Mouse (Mus musculus): ENCODE results near the gene Mon1b.

The Mon1b gene

GRCm38 (mm10) chr8:113634670-113635591, at the start of gene Mon1b:
TSS of gene Mon1b (plus strand) at chr8:113635587.
- peak; percentile 98 for DNase-seq (ENCODE audit: low read depth, low spot score)

GRCm38 (mm10) chr8:113598401-113598800, 37.0 kb upstream of the Mon1b start:
- DNase-seq (ENCODE audit: low read depth, low spot score): no peak

- peak; percentile 49 for DNase-seq (ENCODE audit: low read depth, low spot score)
Measured at GRCm38 (mm10) chr8:113632634-113633033, 2.8 kb upstream of the Mon1b start.

GRCm38 (mm10) chr8:113634161-113634560, 1.2 kb upstream of the Mon1b start:
- peak; percentile 11 for DNase-seq (ENCODE audit: low read depth, low spot score)

GRCm38 (mm10) chr8:113635592-113636279, 349 bp downstream of the Mon1b start:
- no peak for DNase-seq (ENCODE audit: low read depth, low spot score)

GRCm38 (mm10) chr8:113636280-113636628, 867 bp downstream of the Mon1b start:
- no peak for DNase-seq (ENCODE audit: low read depth, low spot score)

- no peak for DNase-seq (ENCODE audit: low read depth, low spot score)
Measured at GRCm38 (mm10) chr8:113640357-113640756, 5.0 kb downstream of the Mon1b start.

GRCm38 (mm10) chr8:113642926-113643325, 7.5 kb downstream of the Mon1b start, which contains the start of gene Syce1l:
TSS of gene Syce1l (plus strand) at chr8:113643213.
- no peak for DNase-seq (ENCODE audit: low read depth, low spot score)

- no peak for DNase-seq (ENCODE audit: low read depth, low spot score)
Measured at GRCm38 (mm10) chr8:113643479-113644210, 8.3 kb downstream of the Mon1b start.

GRCm38 (mm10) chr8:113645220-113645619, 9.8 kb downstream of the Mon1b start:
- DNase-seq (ENCODE audit: low read depth, low spot score): no peak

- DNase-seq (ENCODE audit: low read depth, low spot score): no peak
Measured at GRCm38 (mm10) chr8:113652450-113652849, 17.1 kb downstream of the Mon1b start.

GRCm38 (mm10) chr8:113653151-113653550, 17.8 kb downstream of the Mon1b start:
- DNase-seq (ENCODE audit: low read depth, low spot score): no peak

GRCm38 (mm10) chr8:113656154-113656553, 20.8 kb downstream of the Mon1b start:
- peak; percentile 79 for DNase-seq (ENCODE audit: low read depth, low spot score)

- no peak for DNase-seq (ENCODE audit: low read depth, low spot score)
Measured at GRCm38 (mm10) chr8:113656681-113657298, 21.4 kb downstream of the Mon1b start.

GRCm38 (mm10) chr8:113660128-113660527, 24.7 kb downstream of the Mon1b start:
- peak; percentile 21 for DNase-seq (ENCODE audit: low read depth, low spot score)

- DNase-seq (ENCODE audit: low read depth, low spot score): peak; percentile 63
Measured at GRCm38 (mm10) chr8:113664544-113664943, 29.2 kb downstream of the Mon1b start.

- DNase-seq (ENCODE audit: low read depth, low spot score): no peak
Measured at GRCm38 (mm10) chr8:113665036-113665435, 29.6 kb downstream of the Mon1b start.

GRCm38 (mm10) chr8:113665951-113666350, 30.6 kb downstream of the Mon1b start:
- no peak for DNase-seq (ENCODE audit: low read depth, low spot score)

- DNase-seq (ENCODE audit: low read depth, low spot score): no peak
Measured at GRCm38 (mm10) chr8:113666714-113667432, 31.5 kb downstream of the Mon1b start.

- DNase-seq (ENCODE audit: low read depth, low spot score): no peak
Measured at GRCm38 (mm10) chr8:113669924-113670323, 34.5 kb downstream of the Mon1b start.

Data from A20 (cell line).